Mouse (Mus musculus): ENCODE measurements around the gene Olfr281.
"Not testable (repeated sequence)": the region's sequence is repeated elsewhere in the genome, so short reads cannot be mapped to it uniquely, and the experiment has no call there.

The Olfr281 gene

GRCm38 (mm10) chr15:98452288-98452687 lies at the start of gene Olfr281:
Gene Olfr281 (plus strand): TSS chr15:98452588.
- no peak for DNase-seq (ENCODE audit: low spot score)

DNA sequence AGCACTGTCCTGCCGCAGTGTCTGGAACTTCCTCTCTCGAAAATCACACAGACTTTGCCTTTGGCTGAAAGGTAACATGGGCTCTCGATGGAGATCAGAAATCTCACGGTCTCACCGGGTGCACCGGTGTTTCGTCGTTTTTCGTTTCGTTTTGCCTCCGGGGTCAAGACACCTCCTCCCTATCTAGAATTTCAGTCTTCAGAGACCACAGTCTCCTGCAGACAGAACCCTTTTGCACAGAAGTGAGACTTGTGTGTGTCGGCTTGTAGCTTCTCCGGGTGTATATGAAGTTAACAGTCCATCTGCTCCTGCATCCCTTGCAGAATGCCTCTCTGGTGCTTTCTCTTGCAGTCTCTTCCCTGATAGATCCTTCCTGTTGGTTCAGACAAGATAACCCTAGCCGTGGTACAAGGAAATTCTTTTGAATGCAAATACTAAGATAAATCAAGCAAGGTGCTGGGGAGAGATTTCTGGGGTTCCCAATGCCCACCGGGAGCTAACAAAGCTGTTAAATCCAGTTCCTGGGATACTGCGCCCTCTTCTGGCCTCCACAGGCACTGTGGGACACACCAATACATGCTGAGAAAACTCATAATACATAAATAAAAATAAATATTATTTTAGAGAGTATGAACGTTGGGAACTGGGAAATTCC lies 43.9 kb upstream of the Olfr281 start:
- DNase-seq (ENCODE audit: low spot score), result no peak

GRCm38 (mm10) chr15:98409635-98410034 lies 42.8 kb upstream of the Olfr281 start:
- no peak for DNase-seq (ENCODE audit: low spot score)

GRCm38 (mm10) chr15:98410249-98410648 lies 42.1 kb upstream of the Olfr281 start:
- DNase-seq (ENCODE audit: low spot score), result no peak

GRCm38 (mm10) chr15:98415996-98416395 lies 36.4 kb upstream of the Olfr281 start:
- no peak for DNase-seq (ENCODE audit: low spot score)

DNA sequence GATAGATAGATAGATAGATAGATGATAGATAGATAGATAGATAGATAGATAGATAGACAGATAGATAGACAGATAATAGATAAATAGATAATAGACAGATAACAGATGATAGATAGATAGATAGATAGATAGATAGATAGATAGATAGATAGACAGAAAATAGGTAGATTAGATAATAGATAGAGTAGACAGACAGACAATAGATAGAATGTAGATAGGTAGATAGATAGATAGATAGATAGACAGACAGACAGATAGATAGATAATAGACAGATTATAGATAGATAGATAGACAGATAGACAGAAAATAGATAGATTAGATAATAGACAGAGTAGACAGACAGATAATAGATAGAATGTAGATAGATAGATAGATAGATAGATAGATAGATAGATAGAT lies 35.6 kb upstream of the Olfr281 start:
- not testable (repeated sequence) for DNase-seq (ENCODE audit: low spot score)

GRCm38 (mm10) chr15:98417285-98417684 lies 35.1 kb upstream of the Olfr281 start:
- not testable (repeated sequence) for DNase-seq (ENCODE audit: low spot score)

DNA sequence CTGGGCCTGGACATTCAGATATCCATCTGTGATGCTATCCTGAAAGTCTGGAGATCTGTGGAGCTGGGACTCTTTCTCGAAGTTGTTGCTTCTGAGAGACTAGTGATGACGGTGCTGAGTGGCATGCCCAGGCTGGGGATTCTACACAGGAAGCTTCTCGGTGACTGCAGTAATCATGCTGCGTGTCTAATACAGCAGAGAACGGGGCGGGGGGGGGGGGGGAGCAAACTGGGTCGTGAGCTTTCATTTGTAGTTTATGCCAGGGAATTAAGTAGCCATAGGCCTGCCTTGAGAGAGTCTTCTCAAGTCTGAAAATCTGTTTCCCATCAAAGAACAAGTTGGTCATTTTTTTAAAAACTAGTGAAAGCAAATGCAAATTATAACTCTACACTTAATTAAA lies 34.3 kb upstream of the Olfr281 start:
- DNase-seq (ENCODE audit: low spot score), result no peak

DNA sequence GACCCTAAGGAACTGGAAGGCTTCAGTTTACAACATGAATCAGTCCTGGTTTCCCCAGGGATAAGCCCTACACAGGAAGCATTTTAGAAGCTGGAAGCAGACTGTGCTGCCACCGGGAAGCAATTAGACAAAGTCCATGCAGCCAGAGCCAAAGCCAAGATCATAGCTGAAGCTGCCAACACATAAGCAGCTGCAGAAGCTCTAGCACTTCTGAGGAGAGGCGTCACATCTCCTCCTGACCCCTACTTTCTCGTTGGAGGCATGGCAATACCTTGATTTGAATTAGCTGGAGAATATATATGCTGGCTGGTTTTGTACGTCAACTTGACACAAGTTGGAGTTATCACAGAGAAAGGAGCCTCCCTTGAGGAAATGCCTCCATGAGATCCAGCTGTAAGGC lies 31.5 kb upstream of the Olfr281 start:
- no peak for DNase-seq (ENCODE audit: low spot score)

GRCm38 (mm10) chr15:98424326-98424725 lies 28.1 kb upstream of the Olfr281 start:
- DNase-seq (ENCODE audit: low spot score), result no peak

- DNase-seq (ENCODE audit: low spot score), result no peak
Observed at GRCm38 (mm10) chr15:98424753-98425152, 27.6 kb upstream of the Olfr281 start.

DNA sequence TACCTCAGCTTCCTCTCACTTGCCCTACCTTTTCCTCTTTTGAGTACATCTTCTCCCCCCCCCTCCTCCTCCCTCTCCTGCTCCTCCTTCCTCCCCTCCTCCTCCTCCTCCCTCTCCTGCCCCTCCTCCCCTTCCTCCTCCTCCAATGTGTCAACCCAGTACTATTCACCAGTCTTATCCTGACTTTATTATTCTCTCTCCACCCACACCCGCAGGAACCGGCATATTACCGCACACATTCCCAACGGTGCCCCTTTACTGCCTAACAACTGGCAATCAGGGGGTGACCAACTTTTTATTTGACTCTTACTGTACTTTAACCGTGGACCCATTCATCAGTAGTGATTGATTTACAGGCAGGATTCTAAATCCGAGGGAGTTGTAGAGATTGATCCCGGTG lies 27.2 kb upstream of the Olfr281 start:
- no peak for DNase-seq (ENCODE audit: low spot score)

- DNase-seq (ENCODE audit: low spot score), result not testable (repeated sequence)
Observed at GRCm38 (mm10) chr15:98430925-98431324, 21.5 kb upstream of the Olfr281 start, which contains the start of gene Olfr282. Gene Olfr282 (plus strand): TSS chr15:98431225.

DNA sequence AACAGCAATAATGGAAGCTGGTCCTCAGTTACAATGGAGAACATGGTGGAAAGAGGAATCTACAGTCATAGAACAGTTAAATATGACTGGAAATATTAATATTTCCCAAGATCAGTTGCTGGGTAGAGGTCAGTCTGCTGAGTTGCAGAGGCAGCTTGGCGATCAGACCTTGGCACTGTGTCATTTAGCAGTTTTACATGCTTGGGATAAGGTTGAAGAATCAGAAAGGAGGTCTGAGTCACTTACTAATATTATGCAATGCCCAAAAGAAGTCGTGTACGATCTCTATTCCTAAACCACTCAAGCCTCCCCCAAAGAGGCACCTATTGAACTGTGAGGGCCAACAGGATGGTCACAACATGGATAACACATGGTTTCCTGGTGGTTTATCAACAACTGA lies 7.8 kb upstream of the Olfr281 start:
- DNase-seq (ENCODE audit: low spot score), result no peak

DNA sequence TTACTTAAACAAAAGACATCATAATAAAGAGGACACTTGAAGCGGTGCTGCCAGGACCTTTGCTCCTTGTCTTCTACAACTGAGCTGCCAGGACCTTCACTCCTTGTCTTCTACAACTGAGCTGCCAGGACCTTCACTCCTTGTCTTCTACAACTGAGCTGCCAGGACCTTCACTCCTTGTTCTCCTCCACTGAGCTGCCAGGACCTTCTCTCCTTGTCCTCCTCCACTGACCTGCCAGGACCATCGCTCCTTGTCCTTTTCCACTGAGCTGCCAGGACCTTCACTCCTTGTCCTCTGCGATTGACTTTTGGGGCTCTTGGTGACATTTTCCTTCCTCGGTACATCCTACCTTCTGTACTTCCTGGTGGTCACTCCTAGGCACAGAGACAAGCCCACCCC lies 3.9 kb upstream of the Olfr281 start:
- DNase-seq (ENCODE audit: low spot score), result no peak

GRCm38 (mm10) chr15:98469596-98469995 lies 17.2 kb downstream of the Olfr281 start, which contains the start of gene OR5BS1P:
Gene OR5BS1P (plus strand): TSS chr15:98469896.
- no peak for DNase-seq (ENCODE audit: low spot score)

GRCm38 (mm10) chr15:98471539-98471938 lies 19.2 kb downstream of the Olfr281 start:
- no peak for DNase-seq (ENCODE audit: low spot score)

DNA sequence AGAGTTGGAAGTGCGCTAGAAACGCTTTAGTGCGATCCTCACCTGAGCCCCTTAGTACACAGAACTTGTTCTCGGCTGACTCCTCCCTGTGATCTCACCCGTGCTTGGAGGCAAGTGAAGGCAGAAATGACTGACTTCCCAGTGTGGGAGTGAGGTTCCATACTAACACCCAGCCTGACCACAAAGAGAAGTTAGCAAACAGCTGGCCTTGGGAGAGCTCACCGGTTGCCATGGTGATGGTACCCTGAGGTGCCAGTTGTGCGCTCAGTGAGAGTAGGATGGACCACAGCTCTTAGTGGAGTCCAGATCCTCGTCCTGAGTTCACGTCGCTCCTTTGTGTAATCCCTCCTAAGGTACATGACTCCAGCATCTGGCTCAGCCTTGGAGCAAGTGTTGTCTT lies 22.6 kb downstream of the Olfr281 start:
- DNase-seq (ENCODE audit: low spot score), result no peak

GRCm38 (mm10) chr15:98475382-98475781 lies 23.0 kb downstream of the Olfr281 start:
- peak; percentile 40 for DNase-seq (ENCODE audit: low spot score)

GRCm38 (mm10) chr15:98476281-98476680 lies 23.9 kb downstream of the Olfr281 start:
- DNase-seq (ENCODE audit: low spot score), result no peak

DNA sequence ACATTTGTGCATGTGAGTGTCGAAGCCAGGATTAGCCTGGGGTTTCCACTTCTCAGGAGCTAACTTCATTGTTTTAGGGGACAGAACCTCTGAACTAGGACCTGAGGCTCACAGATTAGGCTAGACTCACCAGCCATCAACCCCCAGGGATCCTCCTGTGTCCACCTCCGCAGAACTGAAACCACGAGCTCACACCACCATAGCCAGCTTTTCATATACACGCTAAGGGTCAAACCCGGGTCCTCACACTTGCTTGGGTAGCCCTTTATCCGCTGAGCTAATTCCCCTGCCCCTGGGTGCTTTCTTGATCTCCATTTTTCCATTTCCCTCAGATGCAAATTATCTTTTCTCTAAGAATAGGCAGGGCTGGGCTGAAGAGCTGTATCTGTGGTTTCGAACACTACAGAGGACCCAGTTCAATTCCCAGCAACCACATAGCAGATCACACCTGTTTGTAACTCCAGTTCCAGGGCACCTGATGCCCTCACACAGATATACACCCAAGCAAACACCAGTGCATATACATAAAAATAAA lies 27.2 kb downstream of the Olfr281 start:
- no peak for DNase-seq (ENCODE audit: low spot score)

GRCm38 (mm10) chr15:98482701-98483100 lies 30.3 kb downstream of the Olfr281 start, which contains the start of gene Lalba:
Gene Lalba (minus strand): TSS chr15:98482721.
- DNase-seq (ENCODE audit: low spot score), result no peak

GRCm38 (mm10) chr15:98483907-98484886 lies 31.8 kb downstream of the Olfr281 start:
- no peak for DNase-seq (ENCODE audit: low spot score)

All from urinary bladder, postnatal 25 days (tissue).